Mouse (Mus musculus) spleen, adult 2 months (tissue): ENCODE results near the gene Cldn3. TPM values are rescaled to one million over a fixed set of nuclear protein-coding genes. Genes with fewer than 3 reads are reported as not detected.

Source experiments
- DNase-seq, 2 experiments: peaks; one replicate each; pipeline versions ENCODE4 v3.0.0 to v3.0.0-alpha.2; 2012 to 2021; ENCODE audit warnings: low spot score in 2 of 2, low read depth in 1 of 2
- H3K27ac ChIP-seq: fragments of 200-500 bp; 2 replicates; pipeline ENCODE4 v1.5.1; 2012; ENCODE audit warnings: low read length, inconsistent platforms; ENCODE audit not compliant: insufficient read depth
- H3K27me3 ChIP-seq: fragments of 200-500 bp; 2 replicates; pipeline ENCODE4 v1.6.1; 2012; ENCODE audit warnings: mild to moderate bottlenecking, moderate library complexity, low read length, inconsistent platforms; ENCODE audit not compliant: control insufficient read depth, insufficient read depth
- H3K36me3 ChIP-seq: fragments of 200-500 bp; 2 replicates; pipeline ENCODE4 v1.6.1; 2012; ENCODE audit warnings: mild to moderate bottlenecking, low read length, inconsistent platforms; ENCODE audit not compliant: control insufficient read depth, insufficient read depth
- H3K4me1 ChIP-seq: fragments of 200-500 bp; 2 replicates; pipeline ENCODE4 v1.6.1; 2011; ENCODE audit warnings: inconsistent platforms; ENCODE audit not compliant: control insufficient read depth, insufficient read depth, insufficient read length
- H3K4me3 ChIP-seq: fragments of 200-500 bp; 2 replicates; pipeline ENCODE4 v1.5.1; 2011; ENCODE audit warnings: mild to moderate bottlenecking, inconsistent platforms; ENCODE audit not compliant: insufficient read depth, insufficient read length; ENCODE audit errors: extremely low read depth
- CTCF ChIP-seq: fragments of 200-500 bp; IDR thresholded peaks from 2 replicates; pipeline ENCODE4 v1.5.1; 2011; ENCODE audit warnings: mild to moderate bottlenecking, inconsistent platforms; ENCODE audit not compliant: insufficient read depth, insufficient read length, insufficient replicate concordance; ENCODE audit errors: extremely low read depth
- POLR2A ChIP-seq: fragments of 200-500 bp; IDR thresholded peaks from 2 replicates; pipeline ENCODE4 v1.6.1; 2011; ENCODE audit warnings: low read depth, low read length, inconsistent platforms
- WGBS: fragments of 180-500 bp; shearing (Covaris S2); methylation state at CpG from one replicate; pipeline ENCODE4 v1.1.7; 2018; 5-methylcytosine and 5-hydroxymethylcytosine counted together
- polyA plus RNA-seq: library from polyadenylated mRNA; depleted of rRNA; stranded (reverse); fragments of >200 nt; gene quantifications from 2 replicates; pipeline ENCODE4 v1.2.3, GENCODE M21; 2012

The Cldn3 gene
- polyA plus RNA-seq, 1 experiment: 3.1 TPM

- Histone ChIP-seq H3K4me1 (peaks cover 4% of the 10 kb centered on the region; the same call in 1 of the 2 replicates), H3K4me3 (no peak overlapping the region), H3K27ac (no peak overlapping the region), H3K27me3 (no peaks in the 10 kb centered on the region), H3K36me3 (no peaks in the 10 kb centered on the region)
- TF ChIP-seq CTCF: no peak
- TF ChIP-seq POLR2A: no peak
- 92% methylated on average over 25 of the region's 25 CpGs for WGBS
- DNase-seq: no peak
Measured at GRCm38 (mm10) chr5:135010841-135011743, 25.1 kb downstream of the Cldn3 start.

DNA sequence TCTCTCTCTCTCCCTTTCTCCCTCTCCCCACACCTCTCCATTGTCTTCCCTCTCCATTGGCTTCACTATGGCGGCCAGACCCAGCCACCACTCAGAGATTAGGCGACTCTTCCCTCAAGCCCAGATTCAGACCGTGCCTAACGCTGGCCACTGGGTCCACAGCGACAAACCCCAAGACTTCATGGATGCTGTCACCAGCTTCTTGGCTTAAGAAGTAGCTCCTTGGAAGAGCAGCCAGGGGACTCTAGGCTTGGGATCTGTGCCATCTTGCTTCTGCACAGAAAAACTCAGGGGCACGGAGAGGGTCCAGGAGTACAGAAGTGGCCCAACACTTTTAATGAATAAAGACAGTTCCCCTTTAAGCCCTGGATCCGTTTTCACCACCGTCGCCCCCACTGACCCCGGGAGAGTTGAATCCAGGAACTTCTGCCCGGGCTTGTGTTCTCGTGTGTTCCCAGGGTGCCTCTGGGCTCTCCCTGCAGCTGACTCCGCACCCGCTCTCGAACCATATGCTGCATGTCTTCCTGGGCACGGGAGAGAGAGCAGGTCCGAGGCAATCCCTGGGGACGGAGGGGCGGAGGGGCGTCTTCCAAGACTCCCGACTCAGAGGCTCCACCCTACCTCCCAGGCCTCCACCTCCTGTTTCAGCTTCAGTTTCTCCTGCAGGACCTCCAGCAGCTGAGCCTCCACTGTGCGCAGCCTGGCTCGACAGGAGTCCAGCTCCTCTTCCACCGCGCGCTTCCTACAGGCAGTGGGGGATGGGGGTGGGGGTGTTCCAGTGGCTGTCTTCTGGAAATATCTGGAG, 26.0 kb downstream of the Cldn3 start:
- TF ChIP-seq POLR2A (no peak), CTCF (no peak)
- H3K36me3 ChIP-seq: no peaks in the 10 kb centered on the region
- 90% methylated on average over 26 of the region's 26 CpGs for WGBS
- H3K4me3 ChIP-seq: no peak overlapping the region
- H3K4me1 ChIP-seq: peaks cover 4% of the 10 kb centered on the region; the same call in 1 of the 2 replicates
- no peaks in the 10 kb centered on the region for H3K27me3 ChIP-seq
- no peak for DNase-seq
- H3K27ac ChIP-seq: no peak overlapping the region

DNA sequence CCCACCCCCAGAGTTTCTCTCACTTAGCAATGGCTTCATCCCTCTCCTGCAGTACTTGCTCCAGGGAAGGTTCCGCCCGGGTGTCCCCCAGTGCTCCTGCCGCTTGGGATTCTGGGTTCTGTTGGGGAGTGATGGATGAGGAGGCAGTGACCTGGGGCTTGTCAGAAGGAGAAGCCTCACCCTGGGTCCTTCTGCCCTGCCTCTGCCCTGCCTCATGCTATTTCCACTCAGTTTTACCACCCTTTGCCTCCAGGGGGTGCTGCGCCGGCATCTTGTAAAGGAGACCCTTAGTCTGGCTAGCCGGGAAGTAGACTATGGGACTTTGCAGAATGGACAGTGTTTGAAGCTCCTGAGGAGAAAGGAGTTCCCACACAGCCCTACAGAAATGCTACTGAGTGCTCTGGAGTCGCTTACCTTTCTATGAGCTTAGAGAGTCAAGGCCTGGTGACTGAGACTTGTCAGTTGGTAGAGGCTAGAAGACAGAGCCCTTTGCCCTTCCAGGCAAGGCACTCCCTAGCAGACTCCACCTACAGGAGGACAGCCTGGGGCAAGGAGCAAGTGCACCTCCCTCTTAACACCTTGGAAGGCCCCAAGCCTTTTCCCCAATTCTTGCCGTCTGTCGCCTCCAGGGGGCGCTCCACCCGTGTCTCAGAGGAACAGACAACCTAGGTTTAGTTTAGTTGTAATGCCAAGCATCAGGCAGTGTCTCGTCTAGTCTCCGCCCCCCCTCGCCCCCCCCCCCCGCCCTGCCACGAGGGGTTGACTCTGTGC, 26.8 kb downstream of the Cldn3 start:
- Histone ChIP-seq H3K4me3 (no peak overlapping the region), H3K27ac (no peak overlapping the region)

GRCm38 (mm10) chr5:135015497-135015896, 29.5 kb downstream of the Cldn3 start:
- Histone ChIP-seq H3K4me3 (no peak overlapping the region), H3K36me3 (no peaks in the 10 kb centered on the region), H3K27ac (no peak overlapping the region), H3K4me1 (0 out of 2 replicates have a peak, but pooled peaks cover under 1% of the 10 kb centered on the region), H3K27me3 (no peaks in the 10 kb centered on the region)
- WGBS: 13% methylated on average over 7 of the region's 7 CpGs
- peak; percentile 63 to 84 for DNase-seq
- TF ChIP-seq CTCF: peak; percentile 94; the same call in 1 of the 2 replicates
- TF ChIP-seq POLR2A: no peak

More for the DNA sequence above, 26.8 kb downstream of the Cldn3 start:
- DNase-seq: peak; percentile 66 to 78
- H3K36me3 ChIP-seq: no peaks in the 10 kb centered on the region
- no peak for TF ChIP-seq POLR2A
- TF ChIP-seq CTCF: peak; percentile 90; the same call in 1 of the 2 replicates
- 25% methylated on average over 16 of the region's 16 CpGs for WGBS
- no peaks in the 10 kb centered on the region for H3K27me3 ChIP-seq
- peaks cover 4% of the 10 kb centered on the region; the same call in 1 of the 2 replicates for H3K4me1 ChIP-seq

GRCm38 (mm10) chr5:135016224-135016759, 30.3 kb downstream of the Cldn3 start:
- H3K27ac ChIP-seq: no peak overlapping the region
- H3K36me3 ChIP-seq: no peaks in the 10 kb centered on the region
- DNase-seq: no peak
- no peaks in the 10 kb centered on the region for H3K27me3 ChIP-seq
- 70% methylated on average over 4 of the region's 4 CpGs for WGBS
- TF ChIP-seq CTCF: no peak
- no peak for TF ChIP-seq POLR2A
- no peaks in the 10 kb centered on the region for H3K4me1 ChIP-seq
- no peak overlapping the region for H3K4me3 ChIP-seq

DNA sequence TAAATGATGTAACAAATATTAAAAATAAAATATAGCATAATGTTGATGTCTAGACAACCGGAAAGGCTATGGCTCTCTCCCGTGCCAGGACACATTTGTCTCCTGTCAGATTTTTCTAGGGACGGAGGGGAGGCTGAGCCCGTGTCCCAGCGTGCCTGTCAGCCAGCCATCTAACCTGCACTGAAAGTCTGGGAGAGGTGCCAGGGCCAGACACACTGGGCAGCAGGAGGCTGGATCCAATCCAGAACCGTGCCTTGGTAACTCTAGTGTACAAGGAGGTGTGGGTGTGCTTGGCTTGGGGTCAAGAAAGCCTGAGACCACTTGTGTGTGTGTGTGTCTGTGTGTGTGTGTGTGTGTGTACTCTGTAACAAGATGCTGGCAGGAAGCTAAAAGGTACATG, 35.8 kb downstream of the Cldn3 start:
- H3K27me3 ChIP-seq: peaks cover 2% of the 10 kb centered on the region; the same call in 1 of the 2 replicates
- no peaks in the 10 kb centered on the region for H3K36me3 ChIP-seq
- DNase-seq: no peak
- H3K4me3 ChIP-seq: no peak overlapping the region
- H3K27ac ChIP-seq: no peak overlapping the region
- no peak for TF ChIP-seq POLR2A
- TF ChIP-seq CTCF: no peak
- WGBS: 75% methylated on average over 6 of the region's 6 CpGs
- peaks cover 11% of the 10 kb centered on the region; the same call in 1 of the 2 replicates for H3K4me1 ChIP-seq
